Mouse (Mus musculus): ENCODE data around the gene Syncrip. TPM values are rescaled to one million over a fixed set of nuclear protein-coding genes. Genes with fewer than 3 reads are reported as not detected.
"Not testable (repeated sequence)": the region's sequence is repeated elsewhere in the genome, so short reads cannot be mapped to it uniquely, and the experiment has no call there.

Gene Syncrip
- total RNA-seq (2021): 10 to 100 TPM; 58.2 to 67.8 TPM

DNA sequence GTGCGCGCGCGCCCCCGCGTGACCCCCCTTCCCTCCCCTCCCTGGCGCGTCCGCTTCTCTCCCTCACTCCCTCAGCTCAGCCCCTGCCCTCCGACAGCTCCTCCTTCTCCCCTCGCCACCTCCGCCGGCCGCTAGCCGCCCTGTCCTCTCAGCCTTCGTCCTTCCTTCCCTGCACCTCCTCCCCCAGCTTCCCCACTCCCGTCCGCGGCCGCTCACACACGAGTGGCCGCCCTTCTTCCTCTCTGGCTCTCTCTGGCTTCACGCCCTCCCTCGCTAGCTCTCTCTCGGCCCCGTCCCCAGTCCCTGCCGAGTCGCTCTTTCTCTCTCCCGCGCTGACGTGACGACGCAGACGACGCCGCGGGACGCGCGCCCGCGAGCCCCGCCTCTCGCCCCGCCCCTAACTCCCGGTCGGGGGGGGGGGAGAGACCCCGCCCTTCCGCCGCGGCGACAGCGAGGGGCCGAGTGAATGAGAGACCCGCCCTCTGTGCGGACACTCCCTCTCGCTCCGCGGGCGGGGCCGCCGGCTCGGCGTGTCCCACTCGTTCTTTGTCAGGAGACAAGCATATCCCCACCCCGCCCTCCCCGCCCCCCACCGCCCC is at the start of gene Syncrip:
Syncrip (minus strand) TSS at position 345 of the 599 bp plus-strand sequence.
- peak; percentile 88 to 91 for DNase-seq (ENCODE audit: low spot score in 2 of 2)
- intact Hi-C loops (cut with DNase I): not testable (repeated sequence)

DNA sequence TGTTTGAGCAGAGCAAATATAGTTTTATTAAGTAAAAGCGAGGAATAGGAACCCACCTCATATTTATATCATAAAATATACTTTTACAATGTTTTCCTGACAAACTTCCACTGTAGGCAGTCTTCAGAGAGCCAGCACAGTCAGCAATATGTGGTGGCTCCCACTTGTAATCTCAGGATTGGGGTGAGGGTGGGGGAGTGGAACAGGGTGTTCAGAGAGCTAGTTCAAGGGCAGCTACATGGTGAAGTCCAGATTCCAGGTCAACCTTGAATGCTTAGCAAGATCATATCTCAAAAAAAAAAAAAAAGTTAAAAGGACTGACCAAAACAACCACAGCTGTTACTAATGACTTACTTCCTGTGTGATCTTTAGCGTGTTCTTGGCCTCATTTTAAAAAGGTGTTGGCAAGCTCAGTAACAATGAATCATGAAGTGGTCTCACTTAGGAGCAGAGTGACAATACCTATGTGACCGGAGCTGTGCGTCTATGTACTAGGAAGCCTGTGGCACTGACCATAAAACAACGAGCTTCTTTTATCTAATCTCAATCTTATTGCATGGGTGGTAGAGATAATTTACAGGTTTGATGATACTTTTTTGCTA is 47.7 kb upstream of the Syncrip start:
- intact Hi-C loops (cut with DNase I): no loop called here
- DNase-seq (ENCODE audit: low spot score in 2 of 2): no peak

DNA sequence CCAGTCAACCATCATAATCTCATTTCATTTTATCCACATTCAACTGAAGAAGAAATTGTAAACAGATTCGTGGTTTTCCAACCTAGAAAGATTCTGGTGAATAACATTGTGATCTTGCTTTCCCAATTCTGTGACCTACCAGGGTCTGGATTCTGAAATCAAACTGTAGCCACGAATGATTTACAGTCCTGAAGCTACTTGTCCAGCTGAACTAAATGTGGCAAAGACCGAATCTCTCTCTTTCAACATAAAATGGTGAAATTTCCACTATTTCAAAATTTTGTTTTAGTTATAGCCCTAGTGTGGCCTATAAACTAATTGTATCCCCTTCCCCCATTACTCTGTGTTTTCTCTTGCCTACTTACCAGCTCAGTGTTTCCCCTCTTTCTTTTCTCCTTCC is 47.2 kb upstream of the Syncrip start:
- intact Hi-C loops (cut with DNase I): no loop called here
- DNase-seq (ENCODE audit: low spot score in 2 of 2): no peak

DNA sequence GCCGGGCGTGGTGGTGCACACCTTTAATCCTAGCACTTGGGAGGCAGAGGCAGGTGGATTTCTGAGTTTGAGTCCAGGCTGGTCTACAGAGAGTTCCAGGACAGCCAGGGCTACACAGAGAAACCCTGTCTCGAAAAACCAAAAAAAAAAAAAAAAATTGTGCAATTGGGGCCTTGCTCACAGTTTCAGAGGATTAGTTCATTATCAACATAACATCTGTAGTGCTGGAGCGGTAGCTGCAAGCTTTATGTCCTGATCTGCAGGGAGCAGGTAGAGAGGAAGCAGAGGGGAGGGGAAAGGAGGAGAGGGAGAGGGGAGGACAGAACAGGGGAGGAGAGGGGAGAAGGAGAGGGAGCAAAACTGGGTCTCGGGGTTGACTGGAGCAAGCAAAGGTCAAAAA is 46.4 kb upstream of the Syncrip start:
- intact Hi-C loops (cut with DNase I): no loop called here
- no peak for DNase-seq (ENCODE audit: low spot score in 2 of 2)

DNA sequence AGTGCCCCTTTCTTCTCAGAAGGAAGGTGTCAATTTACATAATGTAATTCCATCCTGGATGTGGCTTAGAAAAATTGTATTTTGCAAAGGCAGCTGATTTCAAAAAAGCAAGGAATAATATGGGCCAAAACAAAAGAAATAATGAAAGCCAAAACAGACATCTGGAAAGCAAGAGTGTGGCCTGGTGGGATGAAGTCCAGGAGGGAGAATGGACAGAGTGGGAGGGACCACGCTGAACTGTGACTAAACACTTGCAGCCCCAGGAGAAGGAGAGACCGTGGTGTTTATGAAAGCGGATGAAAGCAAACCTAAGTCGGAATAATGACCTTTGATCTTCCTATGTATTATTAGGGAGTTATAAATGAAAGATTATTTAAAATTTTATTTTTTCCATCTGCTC is 45.6 kb upstream of the Syncrip start:
- intact Hi-C loops (cut with DNase I): no loop called here

DNA sequence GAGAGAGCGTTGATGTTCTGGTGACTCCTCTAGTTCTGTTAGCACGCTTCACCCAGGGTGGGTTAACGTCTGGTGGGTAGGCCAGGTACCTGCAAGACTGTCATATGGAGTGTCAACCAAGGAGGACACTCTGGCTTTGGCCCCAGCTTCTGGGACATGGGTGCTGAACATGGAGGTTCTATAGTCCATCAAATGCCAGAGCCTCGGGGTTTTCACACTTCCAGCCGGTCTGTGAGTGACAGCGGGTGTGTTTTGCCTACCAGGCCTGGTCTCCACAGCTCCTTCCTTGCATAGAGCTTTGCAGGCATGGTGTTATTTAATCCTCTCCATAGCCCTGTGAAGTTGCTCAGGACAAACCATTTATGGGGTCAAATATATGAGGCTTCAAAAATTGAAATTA is 43.0 kb upstream of the Syncrip start:
- DNase-seq (ENCODE audit: low spot score in 2 of 2): no peak
- intact Hi-C loops (cut with DNase I): no loop called here

More for the DNA sequence above, 45.6 kb upstream of the Syncrip start:
- no peak for DNase-seq (ENCODE audit: low spot score in 2 of 2)

DNA sequence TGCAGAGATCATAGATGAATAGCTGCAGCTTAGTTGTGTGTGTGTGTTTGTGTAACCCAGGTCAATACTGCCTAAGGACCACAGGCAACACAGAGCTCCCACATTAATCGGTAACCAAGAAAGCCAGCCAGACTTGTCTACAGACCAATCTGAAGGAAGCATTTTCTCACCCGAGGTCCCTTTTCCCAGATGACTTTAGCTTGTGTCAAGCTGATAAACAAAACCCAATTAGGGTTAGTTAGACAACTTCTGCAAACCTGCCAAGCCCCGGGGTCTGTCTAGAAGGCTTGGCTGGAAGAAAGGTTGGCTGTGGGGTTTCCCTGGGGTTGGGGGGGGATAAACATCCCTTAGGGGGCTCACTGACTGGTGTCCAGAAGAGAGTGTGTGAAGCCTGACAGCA is 42.4 kb upstream of the Syncrip start:
- intact Hi-C loops (cut with DNase I): no loop called here
- no peak for DNase-seq (ENCODE audit: low spot score in 2 of 2)

DNA sequence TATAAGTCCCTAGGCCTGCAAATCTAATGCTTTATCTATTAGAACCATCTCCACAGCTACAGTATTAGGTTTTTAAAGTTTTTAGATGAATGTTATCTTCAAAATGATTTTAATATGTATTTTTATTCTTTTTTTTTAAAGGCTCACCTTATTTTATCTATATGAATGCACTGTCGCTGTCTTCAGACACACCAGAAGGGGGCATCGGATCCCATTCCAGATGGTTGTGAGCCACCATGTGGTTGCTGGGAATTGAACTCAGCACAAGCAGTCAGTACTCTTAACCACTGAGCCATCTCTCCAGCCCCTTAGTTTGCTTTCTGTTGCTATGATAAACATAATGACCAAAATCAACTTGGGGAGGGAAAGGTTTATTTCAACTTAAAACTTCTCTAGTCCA is 42.0 kb upstream of the Syncrip start:
- DNase-seq (ENCODE audit: low spot score in 2 of 2): no peak
- intact Hi-C loops (cut with DNase I): no loop called here

DNA sequence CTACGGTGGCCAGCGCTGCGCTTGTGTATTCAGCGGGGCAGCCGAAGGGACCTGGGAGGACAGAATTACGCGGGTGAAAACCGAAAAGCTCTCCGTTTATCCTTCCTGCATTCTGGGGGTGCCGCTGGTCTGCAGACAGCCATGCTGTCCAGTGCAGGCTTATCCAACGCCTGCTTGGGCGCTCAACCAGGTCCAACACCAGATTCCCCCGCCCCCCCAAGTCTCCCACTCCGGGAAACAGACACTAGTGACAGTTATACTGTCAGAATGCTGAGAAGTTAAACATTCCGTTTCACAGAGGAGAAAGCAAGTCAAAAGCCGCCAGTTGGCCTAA is 40.9 kb upstream of the Syncrip start:
- intact Hi-C loops (cut with DNase I): loop anchor here (1.0 kb wide), 1 partner anchor 42 kb away; no protein-coding TSS in a partner anchor
- no peak for DNase-seq (ENCODE audit: low spot score in 2 of 2)

DNA sequence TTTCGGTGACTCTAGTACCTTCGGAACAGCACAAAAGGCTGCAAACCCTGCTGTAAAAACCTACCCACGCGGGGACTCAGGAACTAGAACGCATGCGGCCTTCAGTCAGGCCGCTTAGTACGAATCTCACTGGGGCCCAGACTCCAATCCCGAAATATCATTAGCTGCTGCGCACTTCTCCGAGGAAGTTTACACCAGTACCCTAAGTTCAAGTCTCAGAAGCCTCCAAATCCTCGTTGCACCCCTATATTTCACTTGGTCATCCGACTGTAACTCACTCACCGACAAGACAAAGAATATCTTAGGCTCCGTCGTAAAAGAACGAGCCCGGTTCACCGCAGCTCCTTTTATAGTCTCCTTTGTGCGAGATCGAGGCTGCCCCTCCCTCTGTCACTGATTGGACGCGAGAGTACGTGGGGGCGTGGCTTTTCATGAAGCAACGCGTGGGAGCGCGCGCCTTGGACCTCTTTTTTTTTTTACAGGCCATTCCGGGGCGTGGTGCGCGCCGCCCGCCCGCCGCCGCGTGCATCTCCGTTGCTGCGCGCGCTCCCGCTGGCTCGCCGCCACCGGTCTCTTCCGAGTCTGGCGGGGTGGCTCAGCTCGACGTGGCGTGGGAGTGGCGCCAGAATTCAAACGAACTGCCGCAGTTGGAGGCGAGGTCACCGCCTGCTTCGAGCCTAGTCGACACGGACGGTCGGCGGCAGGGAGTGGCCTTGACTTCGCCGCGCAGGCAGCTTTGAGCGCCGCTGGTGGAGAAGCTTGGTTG is 40.4 kb upstream of the Syncrip start:
- DNase-seq (ENCODE audit: low spot score in 2 of 2): peak; percentile 94
- intact Hi-C loops (cut with DNase I): loop anchor here (1.0 kb wide), 1 partner anchor 41 kb away; no protein-coding TSS in a partner anchor

DNA sequence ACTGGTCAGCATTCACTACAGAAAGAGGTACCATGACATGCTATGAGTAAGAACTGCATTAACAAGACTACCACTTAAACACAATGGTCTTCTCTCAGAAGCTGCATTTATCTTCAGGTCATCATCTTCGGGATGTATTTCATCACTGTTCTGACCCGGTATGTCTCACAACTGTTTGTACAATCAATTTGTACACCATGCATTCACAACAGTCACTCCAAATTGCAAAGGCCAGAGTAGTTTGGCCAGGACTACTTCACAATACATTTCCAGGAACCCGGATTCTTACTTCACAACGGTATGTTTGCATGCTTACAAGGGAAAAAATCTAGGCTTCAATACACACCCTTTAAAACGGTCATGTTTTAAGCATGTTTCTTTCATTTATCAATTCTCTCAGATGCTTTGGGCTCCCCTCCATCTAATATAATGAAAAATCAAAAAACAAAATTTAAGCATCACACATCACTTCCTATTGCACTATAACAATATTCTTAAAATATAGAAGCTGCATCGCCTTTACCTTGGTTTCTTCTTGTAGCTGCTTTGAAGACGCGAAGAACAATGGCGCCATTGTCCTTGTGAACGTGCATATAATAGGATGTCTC is 39.7 kb upstream of the Syncrip start:
- intact Hi-C loops (cut with DNase I): no loop called here
- DNase-seq (ENCODE audit: low spot score in 2 of 2): peak in 1 of 2 experiments; percentile 6

DNA sequence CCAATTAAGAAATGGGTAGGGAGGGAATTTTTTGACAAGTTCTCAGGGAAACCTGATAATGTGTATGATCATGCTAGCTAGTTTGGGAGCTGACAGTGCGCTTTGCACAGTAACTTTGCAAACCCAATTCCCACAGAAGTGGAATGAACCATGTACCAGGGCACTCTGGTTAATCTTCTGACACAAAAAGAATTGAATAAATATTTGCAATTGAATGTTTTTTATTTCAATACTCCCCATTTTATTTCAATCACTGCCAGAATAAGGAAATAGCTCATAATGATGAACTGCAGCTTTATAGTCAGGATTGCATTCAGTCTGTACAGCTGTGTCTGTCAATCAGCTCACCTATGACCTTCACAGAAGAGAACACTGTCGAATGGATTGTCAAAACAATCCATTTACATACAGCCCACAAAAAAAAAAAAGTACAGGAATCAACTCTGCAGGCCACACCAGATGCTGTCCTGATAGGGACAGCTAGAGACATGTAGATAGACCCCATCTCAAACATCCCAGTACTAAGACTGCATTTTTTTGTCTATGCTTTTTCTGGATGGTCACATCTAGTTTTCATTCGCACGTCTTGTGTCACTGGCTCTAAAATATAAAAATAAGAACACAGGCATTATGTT is 38.6 kb upstream of the Syncrip start:
- DNase-seq (ENCODE audit: low spot score in 2 of 2): no peak
- intact Hi-C loops (cut with DNase I): no loop called here

DNA sequence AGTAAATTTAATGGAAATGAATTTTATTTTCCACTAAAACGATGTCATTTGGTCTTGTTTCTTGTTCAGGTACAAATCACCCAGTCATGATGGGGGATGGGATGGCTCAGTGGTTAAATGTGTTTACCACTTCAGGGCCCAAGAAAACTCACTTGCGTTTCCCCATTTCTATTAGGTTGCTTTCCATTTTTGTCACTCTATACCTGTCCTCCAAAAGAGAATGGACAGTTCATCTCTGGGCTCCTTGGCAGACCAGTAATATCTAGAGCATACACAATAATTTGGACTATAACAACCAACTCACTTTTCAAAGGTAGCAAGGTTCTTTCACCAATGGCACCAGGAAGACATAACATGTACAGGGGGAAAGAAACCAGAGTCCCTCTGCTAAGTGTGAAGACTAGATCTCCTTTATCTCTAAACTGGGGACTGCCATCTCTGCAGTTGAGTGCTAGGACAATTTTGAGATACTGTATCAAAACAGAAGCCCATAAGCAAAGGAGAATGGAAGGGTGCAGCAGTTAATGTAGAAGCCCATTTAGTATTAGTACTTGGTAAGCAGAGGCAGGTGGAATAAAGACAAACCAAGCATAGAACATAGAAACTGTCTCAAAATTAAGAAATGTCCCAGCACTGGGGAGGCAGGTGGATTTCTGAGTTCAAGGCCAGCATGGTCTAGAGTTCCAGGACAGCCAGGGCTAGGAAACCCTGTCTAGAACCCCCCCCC is 37.9 kb upstream of the Syncrip start:
- intact Hi-C loops (cut with DNase I): no loop called here

DNA sequence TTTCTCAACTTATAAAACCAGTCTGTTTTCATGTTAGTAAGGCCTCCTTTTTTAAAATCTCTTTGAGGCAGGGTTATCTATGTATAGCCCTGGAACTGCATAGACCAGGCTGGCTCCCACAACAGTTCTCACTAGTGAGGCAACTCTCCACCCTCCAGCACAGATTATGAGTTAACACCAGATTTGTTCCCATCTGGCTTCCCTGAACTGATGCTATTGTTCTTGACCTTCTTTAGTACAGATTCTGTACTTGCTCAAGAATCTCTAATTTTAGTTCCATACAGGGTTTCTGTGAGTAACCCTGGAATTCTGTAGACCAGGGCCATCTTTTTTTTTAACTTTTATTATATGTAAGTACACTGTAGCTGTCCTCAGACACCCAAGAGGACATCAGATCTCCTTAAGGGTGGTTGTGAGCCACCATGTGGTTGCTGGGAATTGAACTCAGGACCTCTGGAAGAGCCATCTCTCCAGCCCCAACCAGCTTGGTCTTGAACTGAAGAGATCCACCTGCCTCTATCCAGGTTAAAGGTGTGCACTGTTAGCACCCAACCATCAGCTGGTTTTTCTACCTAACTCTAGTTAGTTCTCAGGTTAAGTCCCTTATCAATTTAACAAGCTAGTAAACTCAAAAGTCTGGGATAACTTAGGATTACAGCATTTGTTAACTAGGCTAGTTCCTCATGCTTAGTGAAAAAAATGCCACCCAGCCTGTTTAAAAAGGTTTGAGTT is 37.2 kb upstream of the Syncrip start:
- intact Hi-C loops (cut with DNase I): no loop called here
- no peak for DNase-seq (ENCODE audit: low spot score in 2 of 2)

More for the DNA sequence above, 37.9 kb upstream of the Syncrip start:
- no peak for DNase-seq (ENCODE audit: low spot score in 2 of 2)

DNA sequence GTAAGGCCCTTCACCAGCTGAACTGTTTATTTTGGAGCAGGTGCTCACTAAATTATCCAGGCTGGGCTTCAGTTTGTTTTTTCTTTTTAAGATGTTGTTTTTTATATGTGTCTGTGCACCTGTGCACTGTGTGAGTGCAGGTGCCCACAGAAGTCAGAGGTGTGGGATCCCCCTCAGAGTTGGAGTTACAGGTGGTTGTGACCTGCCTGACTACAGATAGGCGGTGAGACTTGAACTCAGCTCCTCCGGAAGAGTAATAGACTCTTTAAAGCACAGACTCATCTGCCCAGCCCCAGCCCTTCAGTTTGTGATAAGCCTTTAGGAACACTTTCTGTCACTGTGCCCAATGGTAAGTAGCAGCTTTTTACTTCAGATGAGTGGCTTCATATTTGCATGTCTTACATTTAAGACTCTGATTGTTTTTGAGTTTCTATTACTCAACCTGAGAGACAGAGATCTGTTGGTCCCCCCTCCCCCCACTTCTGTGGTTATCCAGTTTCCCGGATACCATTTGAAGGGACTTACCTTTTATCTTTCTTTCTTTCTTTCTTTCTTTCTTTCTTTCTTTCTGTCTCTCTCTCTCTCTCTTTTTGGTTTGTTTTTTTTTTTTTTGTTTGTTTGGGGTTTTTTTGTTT is 34.1 kb upstream of the Syncrip start:
- intact Hi-C loops (cut with DNase I): no loop called here

DNA sequence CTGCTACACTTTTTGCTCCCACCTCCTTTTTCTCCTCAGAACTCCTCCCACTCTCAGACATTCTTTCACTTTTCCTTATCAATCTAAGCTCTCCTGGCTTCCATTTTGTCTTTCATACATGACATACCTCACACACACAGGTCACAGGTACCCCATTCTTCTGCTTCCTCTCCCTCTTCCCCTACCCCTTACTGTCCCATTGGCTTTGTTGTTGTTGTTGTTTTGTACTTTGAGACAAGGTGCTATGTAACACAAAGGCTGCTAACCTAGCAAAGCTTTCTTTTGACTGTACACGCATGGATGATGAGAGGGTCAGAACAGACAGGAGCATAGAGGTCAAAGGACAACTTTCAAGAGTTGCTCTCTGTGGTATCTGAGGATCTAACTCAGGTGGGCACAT is 33.2 kb upstream of the Syncrip start:
- no peak for DNase-seq (ENCODE audit: low spot score in 2 of 2)
- intact Hi-C loops (cut with DNase I): no loop called here

More for the DNA sequence above, 34.1 kb upstream of the Syncrip start:
- DNase-seq (ENCODE audit: low spot score in 2 of 2): no peak

DNA sequence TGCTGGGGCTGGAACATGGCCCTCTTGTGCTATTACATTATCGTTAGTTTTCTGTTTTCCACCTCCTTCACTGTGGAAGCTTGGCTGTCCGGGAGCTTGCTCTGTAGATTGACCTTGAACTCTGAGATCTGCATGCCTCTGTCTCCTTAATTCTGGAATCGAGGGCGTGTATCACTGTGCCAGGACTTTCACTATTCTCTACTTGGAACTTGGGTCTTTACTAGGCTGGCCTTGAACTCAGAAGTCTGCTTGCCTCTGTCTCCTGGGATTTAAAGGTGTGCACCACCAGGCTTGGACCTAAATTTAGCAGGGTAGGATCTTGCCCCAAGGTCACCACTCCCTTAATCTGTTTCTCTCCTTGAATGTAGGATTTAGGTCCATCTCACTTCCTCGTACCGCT is 19.5 kb upstream of the Syncrip start:
- no peak for DNase-seq (ENCODE audit: low spot score in 2 of 2)
- intact Hi-C loops (cut with DNase I): no loop called here

DNA sequence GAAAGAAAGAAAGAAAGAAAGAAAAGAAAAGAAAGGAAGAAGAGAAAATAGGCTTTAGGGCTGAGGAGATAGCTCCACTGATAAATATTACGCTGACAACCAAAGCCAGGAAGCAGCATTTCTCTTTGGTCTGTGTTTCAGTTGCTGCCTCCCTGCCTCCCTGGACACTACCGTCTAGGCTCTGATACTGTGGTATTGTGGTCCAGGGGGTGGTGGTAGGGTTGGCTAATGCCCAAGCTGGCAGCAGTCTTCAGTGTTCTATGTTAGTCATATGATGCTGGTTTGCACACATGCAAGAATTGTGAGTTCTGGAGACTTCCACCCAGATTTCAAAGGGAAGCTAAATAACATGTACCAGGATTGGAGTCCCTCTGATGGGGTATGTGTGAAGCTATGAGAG is 17.7 kb upstream of the Syncrip start:
- intact Hi-C loops (cut with DNase I): no loop called here
- DNase-seq (ENCODE audit: low spot score in 2 of 2): no peak

Data from left cerebral cortex, postnatal 36 days (tissue).